Mouse (Mus musculus) erythroblast, embryonic 14.5 days (primary cell): ENCODE measurements at regions not wholly inside any gene's neighbourhood (a gene's known extent, or its start where the extent isn't known, plus 50 kb on each side); places are given as distances from the start of the nearest gene placed in this dataset.

Experiments used
- H3K27me3 ChIP-seq: 2 replicates; pipeline ENCODE4 v1.6.1; 2012; ENCODE audit warnings: inconsistent platforms; ENCODE audit not compliant: control insufficient read depth
- H3K36me3 ChIP-seq: 2 replicates; pipeline ENCODE4 v1.6.1; 2012; ENCODE audit warnings: mild to moderate bottlenecking, inconsistent platforms; ENCODE audit not compliant: control insufficient read depth
- H3K4me1 ChIP-seq: 2 replicates; pipeline ENCODE4 v1.6.1; 2012; ENCODE audit warnings: inconsistent platforms; ENCODE audit not compliant: control insufficient read depth
- H3K4me3 ChIP-seq: replicated peaks from 2 replicates; pipeline ENCODE3; 2012; ENCODE audit warnings: moderate library complexity, mild to moderate bottlenecking, inconsistent platforms
- H3K9me3 ChIP-seq: 2 replicates; pipeline ENCODE4 v1.6.1; 2012; ENCODE audit warnings: low read length, inconsistent platforms, mixed read lengths; ENCODE audit not compliant: control insufficient read depth
- GATA1 ChIP-seq: IDR thresholded peaks from 2 replicates; pipeline ENCODE4 v1.6.1; 2012; ENCODE audit warnings: low read length, inconsistent platforms, mixed read lengths
- TAL1 ChIP-seq: IDR thresholded peaks from 3 replicates; pipeline ENCODE4 v1.6.1; 2012; ENCODE audit warnings: low read length, inconsistent platforms, mixed read lengths

- TF ChIP-seq TAL1 (no peak), GATA1 (no peak)
- Histone ChIP-seq H3K4me3 (no peak overlapping the region), H3K27me3 (no peaks in the 10 kb centered on the region), H3K4me1 (no peaks in the 10 kb centered on the region), H3K9me3 (no peaks in the 10 kb centered on the region), H3K36me3 (no peaks in the 10 kb centered on the region)
Observed at GRCm38 (mm10) chr1:137814556-137814955, 361.0 kb downstream of the Ptprc start.

- no peak overlapping the region for H3K4me3 ChIP-seq
- no peaks in the 10 kb centered on the region for H3K36me3 ChIP-seq
- H3K4me1 ChIP-seq = no peaks in the 10 kb centered on the region
- TF ChIP-seq GATA1 = no peak
- TF ChIP-seq TAL1 = no peak
- no peaks in the 10 kb centered on the region for H3K9me3 ChIP-seq
- H3K27me3 ChIP-seq = no peaks in the 10 kb centered on the region
Observed at GRCm38 (mm10) chr1:137813716-137814115, 361.8 kb downstream of the Ptprc start.

DNA sequence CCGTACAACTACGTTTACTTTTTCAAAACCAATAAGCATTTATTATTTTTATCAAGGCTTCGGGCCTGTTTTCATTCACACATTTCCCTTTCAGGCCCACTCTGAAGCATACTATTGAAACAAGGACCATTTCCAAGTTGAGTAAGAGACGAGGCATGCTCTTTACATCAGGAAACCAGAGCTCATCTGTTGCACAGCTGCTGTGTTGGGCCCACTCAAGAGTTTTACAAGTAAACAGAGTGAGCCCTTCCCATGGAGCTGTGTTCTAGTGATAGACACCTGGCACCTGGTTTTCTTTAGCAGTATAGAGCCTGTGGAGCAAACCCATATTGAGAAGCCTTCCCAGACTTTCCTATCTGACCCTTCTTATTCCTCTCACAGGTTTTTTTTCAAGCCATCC, 363.5 kb downstream of the Ptprc start:
- TF ChIP-seq TAL1 (no peak), GATA1 (no peak)
- no peaks in the 10 kb centered on the region for H3K36me3 ChIP-seq
- no peak overlapping the region for H3K4me3 ChIP-seq
- H3K27me3 ChIP-seq = no peaks in the 10 kb centered on the region
- no peaks in the 10 kb centered on the region for H3K9me3 ChIP-seq
- H3K4me1 ChIP-seq = no peaks in the 10 kb centered on the region

GRCm38 (mm10) chr1:137806742-137807141, 368.8 kb downstream of the Ptprc start:
- Histone ChIP-seq H3K9me3 (no peaks in the 10 kb centered on the region), H3K4me3 (no peak overlapping the region)
- no peak for TF ChIP-seq GATA1
- TF ChIP-seq TAL1 = no peak

GRCm38 (mm10) chr1:137806252-137806651, 369.3 kb downstream of the Ptprc start:
- Histone ChIP-seq H3K4me3 (no peak overlapping the region), H3K27me3 (no peaks in the 10 kb centered on the region), H3K9me3 (no peaks in the 10 kb centered on the region), H3K36me3 (no peaks in the 10 kb centered on the region), H3K4me1 (no peaks in the 10 kb centered on the region)
- no peak for TF ChIP-seq GATA1
- no peak for TF ChIP-seq TAL1

More at GRCm38 (mm10) chr1:137806742-137807141, 368.8 kb downstream of the Ptprc start:
- Histone ChIP-seq H3K27me3 (no peaks in the 10 kb centered on the region), H3K4me1 (no peaks in the 10 kb centered on the region), H3K36me3 (no peaks in the 10 kb centered on the region)

DNA sequence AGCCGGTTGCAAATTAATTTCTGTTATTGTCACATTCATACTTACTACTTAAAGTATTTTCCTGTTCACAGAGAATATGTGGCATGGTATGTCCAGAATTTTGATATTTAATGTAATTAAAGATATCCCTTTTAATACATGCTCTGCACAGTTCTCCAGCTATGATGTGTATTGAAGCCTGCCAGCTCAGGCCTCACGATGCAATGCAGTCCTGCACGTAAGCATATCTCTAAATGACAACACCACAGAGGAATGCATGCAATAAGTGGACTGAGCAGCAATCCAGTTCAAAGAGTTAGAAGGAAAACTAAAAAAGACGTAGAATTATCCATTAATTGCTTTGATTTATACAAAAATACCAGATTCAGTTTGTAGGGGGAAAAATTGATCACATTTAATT, 373.4 kb downstream of the Ptprc start:
- H3K9me3 ChIP-seq = no peaks in the 10 kb centered on the region
- TF ChIP-seq TAL1 (no peak), GATA1 (no peak)

GRCm38 (mm10) chr1:137800752-137801151, 374.8 kb downstream of the Ptprc start:
- Histone ChIP-seq H3K4me1 (no peaks in the 10 kb centered on the region), H3K27me3 (no peaks in the 10 kb centered on the region), H3K4me3 (no peak overlapping the region), H3K36me3 (no peaks in the 10 kb centered on the region), H3K9me3 (no peaks in the 10 kb centered on the region)
- no peak for TF ChIP-seq TAL1
- no peak for TF ChIP-seq GATA1

More for the DNA sequence above, 373.4 kb downstream of the Ptprc start:
- Histone ChIP-seq H3K4me1 (no peaks in the 10 kb centered on the region), H3K4me3 (no peak overlapping the region), H3K36me3 (no peaks in the 10 kb centered on the region), H3K27me3 (no peaks in the 10 kb centered on the region)

DNA sequence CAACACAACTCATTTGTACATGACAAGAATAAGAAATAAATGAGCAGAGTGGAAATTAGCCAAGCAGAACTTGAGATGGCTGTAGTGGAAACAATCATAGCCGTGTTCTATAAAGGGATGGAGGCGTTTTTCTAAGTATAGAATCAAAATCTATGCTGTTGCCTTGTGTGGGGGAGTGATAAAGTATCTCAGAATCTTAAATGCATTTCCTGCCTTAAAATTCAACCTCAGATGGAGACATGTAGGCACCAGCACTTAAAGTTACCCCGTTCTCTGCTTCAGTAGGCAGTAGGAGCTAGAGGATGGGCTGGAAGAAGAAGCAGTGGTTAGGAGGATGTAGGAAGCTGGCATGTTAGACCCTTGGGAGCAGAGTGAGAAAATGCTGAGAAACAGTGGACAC, 386.7 kb downstream of the Ptprc start:
- TF ChIP-seq TAL1 = no peak
- TF ChIP-seq GATA1 = no peak
- Histone ChIP-seq H3K27me3 (no peaks in the 10 kb centered on the region), H3K9me3 (no peaks in the 10 kb centered on the region), H3K36me3 (no peaks in the 10 kb centered on the region), H3K4me3 (no peak overlapping the region), H3K4me1 (no peaks in the 10 kb centered on the region)

- no peaks in the 10 kb centered on the region for H3K9me3 ChIP-seq
- TF ChIP-seq TAL1 (no peak), GATA1 (no peak)
- H3K4me1 ChIP-seq = no peaks in the 10 kb centered on the region
- H3K27me3 ChIP-seq = no peaks in the 10 kb centered on the region
- H3K36me3 ChIP-seq = no peaks in the 10 kb centered on the region
- no peak overlapping the region for H3K4me3 ChIP-seq
Observed at GRCm38 (mm10) chr1:137786653-137787052, 388.9 kb downstream of the Ptprc start.

DNA sequence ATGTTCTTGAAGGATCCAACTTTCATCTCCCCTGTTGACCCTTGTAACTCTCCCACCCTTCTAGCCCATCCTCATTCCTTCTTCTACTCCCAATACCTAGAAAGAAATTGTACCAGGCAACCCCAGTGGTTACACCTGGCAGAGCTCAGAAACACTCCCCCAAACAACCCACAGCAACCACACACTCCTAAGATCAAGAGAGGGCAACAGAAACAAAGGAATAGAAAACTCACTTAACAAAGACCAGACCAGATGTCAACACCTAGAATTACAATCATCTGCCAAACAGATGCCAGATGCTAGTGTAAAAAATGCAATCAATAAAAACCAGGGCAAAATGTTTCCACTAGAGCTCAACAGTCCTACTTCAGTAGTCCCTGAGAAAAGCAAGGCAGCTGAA, 400.9 kb downstream of the Ptprc start:
- Histone ChIP-seq H3K36me3 (no peaks in the 10 kb centered on the region), H3K27me3 (no peaks in the 10 kb centered on the region), H3K9me3 (no peaks in the 10 kb centered on the region), H3K4me3 (no peak overlapping the region), H3K4me1 (no peaks in the 10 kb centered on the region)
- TF ChIP-seq TAL1 (no peak), GATA1 (no peak)
